Mouse (Mus musculus): Measurements from ENCODE around the gene Taz.

DNA sequence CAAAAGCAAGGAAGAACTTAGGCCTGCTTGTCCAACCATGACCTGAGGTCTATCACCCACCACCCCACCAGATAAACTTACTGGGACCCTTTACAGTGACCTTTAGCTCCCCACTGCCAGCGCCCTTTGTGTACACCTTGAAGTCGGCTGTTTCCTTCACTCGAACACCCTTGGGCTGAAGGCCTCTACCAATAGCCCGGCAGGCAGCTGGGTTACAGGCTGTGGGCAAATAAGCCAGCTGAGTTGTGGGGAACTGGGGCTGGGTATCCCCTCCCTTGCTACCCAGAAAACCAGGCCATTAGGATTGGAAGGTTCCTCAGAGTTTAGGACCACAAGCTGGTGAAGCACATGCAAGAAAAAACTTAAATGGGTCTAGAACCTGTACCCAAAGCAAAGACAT lies 41.4 kb upstream of the Taz start:
- TF ChIP-seq CTCF (IDR thresholded peaks at IDR 0.05; ENCODE audit: low read depth) (no peak), EP300 (IDR thresholded peaks at IDR 0.05; ENCODE audit: low read depth) (no peak)

Data from heart, postnatal 0 days (tissue).